8 mouse cellular contexts compared by ENCODE assay signal in genomic region chr10:120478164-120478563, GRCm38 (mm10). TPM values are rescaled to one million over a fixed set of nuclear protein-coding genes. Genes with fewer than 3 reads are reported as not detected.
DNase-seq lines count a peak whose midpoint lies in the region; ATAC-seq and TF ChIP-seq lines count a peak whose summit lies in the region.

No protein-coding gene starts in this region.

- intact Hi-C loops in gastrocnemius, postnatal 36 days (cut with DNase I) = no loop called here

- H3K4me1 ChIP-seq in ES-E14 (ENCODE audit: control insufficient read depth in 2 of 2, insufficient read depth in 2 of 2, low read length in 2 of 2, poor library complexity in 1 of 2) = peaks cover 0 to 5% of the 10 kb centered on the region in 2 experiments; a peak in 2 of 4 replicates
- 0 out of 2 replicates have a peak, but pooled peaks cover 3% of the 10 kb centered on the region for H3K4me1 ChIP-seq in heart, embryonic 11.5 days (ENCODE audit: control insufficient read depth, insufficient read depth, low read length)
- H3K4me1 ChIP-seq in midbrain, embryonic 16.5 days (ENCODE audit: control insufficient read depth, insufficient read depth, low read length) = peaks cover 42% of the 10 kb centered on the region

- under 1% methylated on average over 16 of the region's 16 CpGs for WGBS in heart, embryonic 11.5 days (ENCODE audit: insufficient replicate concordance)
- under 1% methylated on average over 16 of the region's 16 CpGs for WGBS in midbrain, embryonic 16.5 days

- no peaks in the 10 kb centered on the region for H3K9me3 ChIP-seq in ES-E14 (ENCODE audit: control insufficient read depth, insufficient read depth, low read depth, low read length)
- H3K9me3 ChIP-seq in heart, embryonic 11.5 days (replicated peaks; ENCODE audit: control insufficient read depth, low read length) = no peaks in the 10 kb centered on the region
- H3K9me3 ChIP-seq in midbrain, embryonic 16.5 days (replicated peaks; ENCODE audit: control insufficient read depth, low read length, poor library complexity, severe bottlenecking) = no peaks in the 10 kb centered on the region

- in situ Hi-C loops in ES-E14 (cut with MboI; ENCODE audit: low sequenced_read_pairs in 2 of 2, unreplicated experiment in 2 of 2) = no loop called here

- H3K36me3 ChIP-seq in ES-E14 (ENCODE audit: control insufficient read depth, insufficient read depth, low read length, poor library complexity, severe bottlenecking) = no peaks in the 10 kb centered on the region
- no peaks in the 10 kb centered on the region for H3K36me3 ChIP-seq in heart, embryonic 11.5 days (ENCODE audit: control insufficient read depth, insufficient read depth, low read length)
- no peaks in the 10 kb centered on the region for H3K36me3 ChIP-seq in midbrain, embryonic 16.5 days (ENCODE audit: control insufficient read depth, insufficient read depth, low read length)

- no peak for ATAC-seq in heart, embryonic 11.5 days (replicated peaks; ENCODE audit: insufficient number of reproducible peaks, low FRiP score, low TSS enrichment)
- no peak for ATAC-seq in midbrain, embryonic 16.5 days

- no peak overlapping the region for H3K9ac ChIP-seq in ES-E14 (ENCODE audit: insufficient read depth, low read depth, low read length, poor library complexity, severe bottlenecking)
- peak overlapping the region; percentile 29; the same call in 1 of the 2 replicates for H3K9ac ChIP-seq in heart, embryonic 11.5 days (ENCODE audit: low read depth, low read length)
- no peak overlapping the region for H3K9ac ChIP-seq in midbrain, embryonic 16.5 days (ENCODE audit: low read depth, low read length)

- peak overlapping the region in 1 of 2 experiments; percentile 10; a peak in 1 of 4 replicates for H3K4me3 ChIP-seq in ES-E14 (ENCODE audit: insufficient read depth in 1 of 2, low read depth in 1 of 2, low read length in 2 of 2, poor library complexity in 1 of 2, severe bottlenecking in 1 of 2)
- peak overlapping the region; percentile 91 for H3K4me3 ChIP-seq in heart, embryonic 11.5 days (ENCODE audit: low read depth, low read length)
- H3K4me3 ChIP-seq in midbrain, embryonic 16.5 days (ENCODE audit: low read depth, low read length) = peak overlapping the region; percentile 54; the same call in 1 of the 2 replicates

- peak; percentile 19 for DNase-seq in ES-E14 (ENCODE audit: low read depth, low spot score)
- DNase-seq in adrenal gland, postnatal 14 days = peak; percentile 64
- DNase-seq in kidney, postnatal 14 days = peak; percentile 29
- DNase-seq in B cell, adult 2 months = no peak
- DNase-seq in frontal cortex, postnatal 10 days (ENCODE audit: low spot score in 2 of 2) = no peak
- no peak for DNase-seq in gastrocnemius, postnatal 36 days

- H3K27ac ChIP-seq in ES-E14 (ENCODE audit: insufficient read depth, low read depth, low read length, poor library complexity, severe bottlenecking) = no peak overlapping the region
- H3K27ac ChIP-seq in heart, embryonic 11.5 days (ENCODE audit: low read depth, low read length) = no peak overlapping the region
- no peak overlapping the region for H3K27ac ChIP-seq in midbrain, embryonic 16.5 days (ENCODE audit: low read length)

- peak overlapping the region; percentile 98 for H3K4me2 ChIP-seq in heart, embryonic 11.5 days
- peak overlapping the region; percentile 97 for H3K4me2 ChIP-seq in midbrain, embryonic 16.5 days (ENCODE audit: low read length)

- no peaks in the 10 kb centered on the region for H3K27me3 ChIP-seq in heart, embryonic 11.5 days (ENCODE audit: control insufficient read depth, insufficient read depth, low read length)
- H3K27me3 ChIP-seq in midbrain, embryonic 16.5 days (ENCODE audit: control insufficient read depth, insufficient read depth, low read depth, low read length) = peaks cover 5% of the 10 kb centered on the region

TF ChIP-seq in ES-E14, 5 proteins besides CTCF, POLR2A, EP300 and RAD21:
- no peak for TF ChIP-seq HCFC1 (IDR thresholded peaks at IDR 0.05; ENCODE audit: borderline replicate concordance, insufficient read depth, low read length)
- no peak for TF ChIP-seq ZNF384 (IDR thresholded peaks at IDR 0.05; ENCODE audit: low read depth, low read length)
- no peak for TF ChIP-seq ZC3H11A (IDR thresholded peaks at IDR 0.05; ENCODE audit: borderline replicate concordance, low read depth, low read length)
- no peak for TF ChIP-seq MAFK (IDR thresholded peaks at IDR 0.05; ENCODE audit: insufficient read depth, low read depth, low read length)
- TF ChIP-seq CHD2 (IDR thresholded peaks at IDR 0.05; ENCODE audit: low read depth, low read length) = no peak

RNA-seq across cellular contexts. Expression of gene Hmga2, which starts 1.9 kb away (rescaled TPM):
- 5.8 and 21.6 TPM in 2 replicates for total RNA-seq in ES-E14 (2012; rRNA removed)
- total RNA-seq in adrenal gland, postnatal 14 days (2021) = 6.5 and 6.9 TPM in 2 replicates
- 31.7 and 42.6 TPM in 2 replicates for polyA plus RNA-seq in heart, embryonic 11.5 days (2014; fragmentation: Nextera tagmentation; extraction: Ambion mirVana)
- 0.45 and 0.76 TPM in 2 replicates for polyA plus RNA-seq in midbrain, embryonic 16.5 days (2015; fragmentation: Nextera tagmentation; extraction: Ambion mirVana)
- not detected for total RNA-seq in gastrocnemius, postnatal 36 days (2021)

Comparison
In these comparisons a context has a peak if more than half of its experiments do, and no peak if none do; other contexts are left out.
1. DNase-seq: peak in ES-E14 (single experiment), adrenal gland, postnatal 14 days (single experiment) and kidney, postnatal 14 days (single experiment); none in B cell, adult 2 months (0 of 2), frontal cortex, postnatal 10 days (0 of 2) and gastrocnemius, postnatal 36 days (0 of 2).